Mouse (Mus musculus) heart, adult 2 months (tissue): ENCODE measurements around the gene Gm10837. TPM values are rescaled to one million over a fixed set of nuclear protein-coding genes. Genes with fewer than 3 reads are reported as not detected.

ENCODE experiments used
- DNase-seq, 2 experiments: peaks; one replicate each; pipeline ENCODE4 v3.0.0; 2021
- H3K27ac ChIP-seq: fragments of 200-600 bp; 2 replicates; pipeline ENCODE4 v1.8.1; 2022
- H3K27me3 ChIP-seq: fragments of 200-500 bp; 2 replicates; pipeline ENCODE4 v1.6.1; 2012; ENCODE audit warnings: mild to moderate bottlenecking, low read length, inconsistent platforms, mixed read lengths; ENCODE audit not compliant: control insufficient read depth, insufficient read depth
- H3K36me3 ChIP-seq: fragments of 200-500 bp; 2 replicates; pipeline ENCODE4 v1.6.1; 2012; ENCODE audit warnings: low read length, inconsistent platforms; ENCODE audit not compliant: control insufficient read depth, insufficient read depth
- H3K4me1 ChIP-seq: fragments of 200-500 bp; 2 replicates; pipeline ENCODE4 v1.6.1; 2011; ENCODE audit warnings: low read length; ENCODE audit not compliant: control insufficient read depth, insufficient read depth
- H3K4me3 ChIP-seq: fragments of 200-600 bp; 2 replicates; pipeline ENCODE4 v1.8.1; 2022
- H3K79me2 ChIP-seq: fragments of 200-500 bp; replicated peaks from 2 replicates; pipeline ENCODE4 v1.6.1; 2012; ENCODE audit warnings: mild to moderate bottlenecking, inconsistent platforms, low read length, moderate library complexity, mixed read lengths; ENCODE audit not compliant: control insufficient read depth, insufficient read depth
- H3K9ac ChIP-seq: fragments of 200-500 bp; 2 replicates; pipeline ENCODE4 v1.6.1; 2012; ENCODE audit warnings: low read depth, mild to moderate bottlenecking, control low read depth, inconsistent platforms, low read length, mixed read lengths
- CTCF ChIP-seq: fragments of 200-600 bp; IDR thresholded peaks from 2 replicates; pipeline ENCODE4 v1.8.1; 2022; ENCODE audit warnings: antibody characterized with exemption, mild to moderate bottlenecking, moderate library complexity
- EP300 ChIP-seq: fragments of 200-500 bp; IDR thresholded peaks from 2 replicates; pipeline ENCODE4 v1.6.1; 2011; ENCODE audit warnings: low read depth, low read length, control low read depth; ENCODE audit not compliant: insufficient read depth
- POLR2A ChIP-seq: fragments of 200-500 bp; IDR thresholded peaks from 2 replicates; pipeline ENCODE4 v1.6.1; 2011; ENCODE audit warnings: mild to moderate bottlenecking, low read depth, low read length, control low read depth; ENCODE audit not compliant: insufficient read depth
- WGBS: fragments of 180-500 bp; shearing (Covaris S2); methylation state at CpG from one replicate; pipeline ENCODE4 v1.1.7; 2018; 5-methylcytosine and 5-hydroxymethylcytosine counted together
- intact Hi-C: fragments of 180-260 bp; cut with DNase I; formaldehyde crosslinking; loops from one replicate; pipeline ENCODE4 v1.15.1; 2025
- polyA plus RNA-seq: library from polyadenylated mRNA; depleted of rRNA; stranded (reverse); fragments of >200 nt; gene quantifications from 2 replicates; pipeline ENCODE4 v1.2.3, GENCODE M21; 2012
- total RNA-seq, 2 experiments: library from RNA; stranded (reverse); gene quantifications; 2 replicates each; pipeline ENCODE4 v1.2.3; 2021

Gm10837 gene
- total and polyA plus RNA-seq, 3 experiments, result not detected

- H3K36me3 ChIP-seq, result no peaks in the 10 kb centered on the region
- H3K27ac ChIP-seq, result no peak overlapping the region
- H3K4me3 ChIP-seq, result no peak overlapping the region
- peaks cover 2% of the 10 kb centered on the region; the same call in 1 of the 2 replicates for H3K4me1 ChIP-seq
- H3K9ac ChIP-seq, result no peak overlapping the region
- peaks cover 27% of the 10 kb centered on the region for H3K27me3 ChIP-seq
- H3K79me2 ChIP-seq, result no peaks in the 10 kb centered on the region
- 9% methylated on average over 12 of the region's 12 CpGs for WGBS
- DNase-seq, result no peak
- TF ChIP-seq CTCF, result no peak
- no peak for TF ChIP-seq POLR2A
- TF ChIP-seq EP300, result no peak
- intact Hi-C loops, result no loop called here
Observed at GRCm38 (mm10) chr14:122485635-122486181, 4.7 kb upstream of the Gm10837 start.

- Histone ChIP-seq H3K27me3 (peaks cover 29% of the 10 kb centered on the region), H3K79me2 (no peaks in the 10 kb centered on the region), H3K9ac (no peak overlapping the region), H3K27ac (no peak overlapping the region), H3K36me3 (no peaks in the 10 kb centered on the region), H3K4me3 (no peak overlapping the region), H3K4me1 (peaks cover 2% of the 10 kb centered on the region; the same call in 1 of the 2 replicates)
- WGBS, result 21% methylated on average over 1 of the region's 1 CpGs
- intact Hi-C loops, result no loop called here
- no peak for TF ChIP-seq POLR2A
- no peak for TF ChIP-seq CTCF
- no peak for TF ChIP-seq EP300
- no peak for DNase-seq
Observed at GRCm38 (mm10) chr14:122486611-122487010, 3.8 kb upstream of the Gm10837 start.

GRCm38 (mm10) chr14:122487366-122487765 is 3.0 kb upstream of the Gm10837 start:
- H3K36me3 ChIP-seq, result no peaks in the 10 kb centered on the region
- TF ChIP-seq POLR2A (no peak), CTCF (no peak), EP300 (no peak)
- no peak for DNase-seq
- no peaks in the 10 kb centered on the region for H3K79me2 ChIP-seq
- H3K4me1 ChIP-seq, result peaks cover 2% of the 10 kb centered on the region; the same call in 1 of the 2 replicates
- intact Hi-C loops, result no loop called here
- no peak overlapping the region for H3K9ac ChIP-seq
- H3K27me3 ChIP-seq, result peaks cover 27% of the 10 kb centered on the region
- H3K27ac ChIP-seq, result no peak overlapping the region
- no peak overlapping the region for H3K4me3 ChIP-seq
- WGBS, result 17% methylated on average over 5 of the region's 5 CpGs

- H3K4me3 ChIP-seq, result no peak overlapping the region
- DNase-seq, result no peak
- H3K79me2 ChIP-seq, result no peaks in the 10 kb centered on the region
- H3K27ac ChIP-seq, result no peak overlapping the region
- 4% methylated on average over 5 of the region's 5 CpGs for WGBS
- peaks cover 2% of the 10 kb centered on the region; the same call in 1 of the 2 replicates for H3K4me1 ChIP-seq
- TF ChIP-seq CTCF (no peak), POLR2A (no peak), EP300 (no peak)
- intact Hi-C loops, result loop anchor here (2.0 kb wide), 1 partner anchor 24 kb away; the partner anchor contains the start of gene Zic5
- H3K9ac ChIP-seq, result no peak overlapping the region
- no peaks in the 10 kb centered on the region for H3K36me3 ChIP-seq
- peaks cover 17% of the 10 kb centered on the region for H3K27me3 ChIP-seq
Observed at GRCm38 (mm10) chr14:122489041-122489440, 1.3 kb upstream of the Gm10837 start.

GRCm38 (mm10) chr14:122489686-122490414 is 536 bp upstream of the Gm10837 start:
- Histone ChIP-seq H3K27ac (no peak overlapping the region), H3K36me3 (no peaks in the 10 kb centered on the region), H3K4me3 (no peak overlapping the region), H3K79me2 (no peaks in the 10 kb centered on the region), H3K27me3 (peaks cover 15% of the 10 kb centered on the region), H3K9ac (no peak overlapping the region), H3K4me1 (peaks cover 2% of the 10 kb centered on the region; the same call in 1 of the 2 replicates)
- intact Hi-C loops, result loop anchor here (2.0 kb wide), 1 partner anchor 25 kb away; the partner anchor contains the start of gene Zic5
- WGBS, result 17% methylated on average over 12 of the region's 12 CpGs
- DNase-seq, result no peak
- TF ChIP-seq EP300 (no peak), CTCF (no peak), POLR2A (no peak)

- TF ChIP-seq POLR2A, result no peak
- TF ChIP-seq CTCF, result no peak
- no peak for TF ChIP-seq EP300
- WGBS, result 71% methylated on average over 6 of the region's 6 CpGs
- intact Hi-C loops, result no loop called here
Observed at GRCm38 (mm10) chr14:122491521-122491920, 1.1 kb downstream of the Gm10837 start.

More at GRCm38 (mm10) chr14:122491521-122491920, 1.1 kb downstream of the Gm10837 start:
- H3K27ac ChIP-seq, result no peak overlapping the region
- H3K27me3 ChIP-seq, result peaks cover 17% of the 10 kb centered on the region
- no peaks in the 10 kb centered on the region for H3K79me2 ChIP-seq
- DNase-seq, result no peak
- H3K9ac ChIP-seq, result no peak overlapping the region
- H3K4me1 ChIP-seq, result peaks cover 2% of the 10 kb centered on the region; the same call in 1 of the 2 replicates
- no peak overlapping the region for H3K4me3 ChIP-seq
- no peaks in the 10 kb centered on the region for H3K36me3 ChIP-seq
